Mouse (Mus musculus): ENCODE results near the gene Tagap.
A peak's percentile ranks its signal among the peaks of the same experiment; 100 is the strongest.
"Not testable (repeated sequence)": the region's sequence is repeated elsewhere in the genome, so short reads cannot be mapped to it uniquely, and the experiment has no call there.

The Tagap gene

DNA sequence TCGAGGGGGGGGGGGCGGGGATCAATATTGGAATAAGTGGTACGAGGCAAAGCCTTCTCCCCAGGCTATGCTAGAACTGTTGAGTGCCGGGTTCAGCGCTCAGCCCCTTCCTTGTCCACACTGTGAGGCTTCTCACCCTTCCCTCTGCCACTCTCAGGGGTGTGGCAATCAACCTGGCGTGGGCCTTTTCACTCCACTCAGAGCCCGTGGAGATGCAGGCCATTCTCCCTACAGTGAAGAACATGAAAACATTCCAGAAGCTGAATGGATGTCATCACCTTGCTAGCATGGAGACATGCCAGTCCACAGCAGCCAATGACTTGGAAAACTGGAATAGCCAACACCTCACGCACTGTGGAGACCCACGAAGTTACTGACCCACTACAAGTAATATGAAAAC, 10.0 kb upstream of the Tagap start:
- no peak for DNase-seq (ENCODE audit: low read depth, low spot score)

DNA sequence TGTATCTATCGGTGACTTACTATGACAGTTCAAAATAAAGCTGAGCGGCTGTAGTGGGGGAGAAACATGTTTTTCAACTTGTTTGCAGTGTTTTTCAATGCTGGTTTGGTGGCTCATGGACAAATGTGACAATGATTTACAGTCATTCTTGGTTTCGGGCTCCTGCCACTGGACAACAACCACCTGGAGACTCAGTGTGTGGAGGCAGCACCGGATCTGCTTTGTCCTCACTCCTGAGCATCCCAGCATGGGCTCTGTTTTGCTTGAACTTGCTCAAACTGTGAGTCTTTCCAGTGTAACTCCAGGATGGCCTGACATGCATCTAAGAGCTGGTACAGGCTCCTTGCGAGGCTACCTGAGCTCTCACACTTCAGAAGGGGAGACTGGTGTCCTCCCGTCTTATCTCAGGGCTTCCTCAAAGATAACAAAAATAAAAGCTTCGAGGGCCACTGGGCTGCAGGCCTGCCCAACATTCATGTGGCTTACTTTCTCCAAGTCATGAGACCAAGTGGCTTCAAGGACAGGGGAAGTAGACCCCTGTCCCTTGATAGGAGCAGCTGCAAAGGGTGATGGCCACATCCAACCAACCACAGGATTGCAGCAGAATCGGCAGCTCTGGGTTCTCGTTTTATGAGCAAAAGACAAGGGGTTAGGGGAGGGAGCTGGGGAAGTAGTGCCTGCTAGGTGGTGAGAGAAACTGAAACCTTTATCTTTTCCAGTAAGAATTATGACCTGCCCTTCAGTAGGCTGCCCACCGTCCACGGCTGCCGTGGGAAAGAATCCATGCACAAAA, 8.8 kb upstream of the Tagap start:
- no peak for DNase-seq (ENCODE audit: low read depth, low spot score)

DNA sequence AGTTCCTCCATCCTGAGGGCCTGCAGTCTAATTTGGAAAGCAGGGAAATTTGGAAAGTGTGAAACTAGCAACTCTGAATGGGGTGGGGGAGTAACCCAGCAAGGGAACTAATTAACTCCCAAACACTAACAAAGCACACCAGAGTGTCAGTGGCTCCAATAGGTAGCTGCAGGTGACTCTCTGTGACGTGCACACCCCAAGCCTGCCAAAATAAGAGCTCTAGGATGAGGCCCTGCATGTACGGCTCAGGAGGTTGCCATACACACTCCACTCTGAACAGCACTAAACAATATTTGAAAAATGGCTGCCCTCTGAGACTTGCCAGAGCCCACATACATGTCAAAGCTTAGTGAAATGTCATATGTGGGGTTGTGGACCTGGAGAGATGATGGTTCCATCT, 7.4 kb upstream of the Tagap start:
- no peak for DNase-seq (ENCODE audit: low read depth, low spot score)

DNA sequence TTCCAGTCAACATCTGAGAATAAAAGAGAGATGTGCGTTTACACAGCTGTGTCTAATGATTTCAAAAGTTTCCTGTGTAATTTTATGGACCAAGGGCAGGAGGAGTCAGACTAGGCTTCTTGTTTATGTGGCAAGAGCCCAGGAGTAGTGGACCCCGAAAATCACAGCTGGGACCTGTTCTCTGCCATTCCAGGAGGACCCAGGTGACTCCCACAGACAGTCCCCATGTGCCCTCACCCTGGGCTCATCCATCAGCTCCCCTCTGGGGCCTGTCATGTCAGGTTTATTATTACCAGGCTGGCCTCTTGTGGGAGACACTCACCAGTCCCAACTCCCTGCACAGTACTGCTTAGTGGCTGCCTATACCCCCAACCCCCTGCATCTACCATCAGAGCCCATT, 6.6 kb upstream of the Tagap start:
- DNase-seq (ENCODE audit: low read depth, low spot score), result no peak

DNA sequence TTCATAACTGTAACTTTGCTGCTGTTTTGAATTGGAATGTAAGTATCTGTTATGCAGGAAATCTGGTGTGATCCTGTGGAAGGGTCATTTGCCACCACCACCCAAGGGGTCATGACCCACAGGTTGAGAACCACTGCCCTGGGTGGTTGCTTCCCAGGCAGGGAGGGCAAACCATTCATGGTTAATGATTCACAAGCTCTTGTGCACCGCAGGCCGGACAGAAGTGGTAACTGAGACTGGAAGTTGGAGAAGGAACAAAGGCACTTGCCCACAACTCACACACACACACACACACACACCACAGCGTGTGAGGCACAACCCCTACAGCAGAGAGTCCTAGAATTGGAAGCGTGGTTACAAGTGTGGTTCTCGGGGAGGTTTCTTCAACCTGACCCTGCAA, 3.2 kb upstream of the Tagap start:
- no peak for DNase-seq (ENCODE audit: low read depth, low spot score)

DNA sequence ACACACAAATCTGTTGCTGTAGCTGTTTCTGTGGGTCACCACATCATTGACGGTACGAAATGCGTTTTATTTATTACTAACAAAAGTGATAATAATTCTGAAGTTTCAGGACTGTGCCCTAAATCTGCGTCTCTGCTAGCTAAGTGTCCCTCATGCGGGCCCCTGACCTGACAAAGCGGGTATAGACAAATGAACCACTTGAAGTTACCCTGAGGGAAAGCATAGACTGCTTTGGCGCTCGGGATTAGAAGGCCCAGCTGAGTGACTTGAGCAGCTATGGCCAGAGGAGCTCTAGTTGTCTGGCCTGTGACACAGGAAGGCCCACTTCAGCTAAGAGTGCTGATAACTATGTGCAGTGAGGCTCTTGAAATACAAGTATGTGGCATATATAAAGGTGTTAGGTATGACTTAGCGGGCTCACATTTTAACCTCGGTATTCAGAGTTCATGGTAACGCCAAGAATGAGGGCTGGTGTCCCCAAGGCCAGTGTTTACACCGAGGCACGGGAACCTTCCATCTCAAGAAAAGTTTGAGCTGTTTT, 1.5 kb upstream of the Tagap start:
- DNase-seq (ENCODE audit: low read depth, low spot score), result no peak

DNA sequence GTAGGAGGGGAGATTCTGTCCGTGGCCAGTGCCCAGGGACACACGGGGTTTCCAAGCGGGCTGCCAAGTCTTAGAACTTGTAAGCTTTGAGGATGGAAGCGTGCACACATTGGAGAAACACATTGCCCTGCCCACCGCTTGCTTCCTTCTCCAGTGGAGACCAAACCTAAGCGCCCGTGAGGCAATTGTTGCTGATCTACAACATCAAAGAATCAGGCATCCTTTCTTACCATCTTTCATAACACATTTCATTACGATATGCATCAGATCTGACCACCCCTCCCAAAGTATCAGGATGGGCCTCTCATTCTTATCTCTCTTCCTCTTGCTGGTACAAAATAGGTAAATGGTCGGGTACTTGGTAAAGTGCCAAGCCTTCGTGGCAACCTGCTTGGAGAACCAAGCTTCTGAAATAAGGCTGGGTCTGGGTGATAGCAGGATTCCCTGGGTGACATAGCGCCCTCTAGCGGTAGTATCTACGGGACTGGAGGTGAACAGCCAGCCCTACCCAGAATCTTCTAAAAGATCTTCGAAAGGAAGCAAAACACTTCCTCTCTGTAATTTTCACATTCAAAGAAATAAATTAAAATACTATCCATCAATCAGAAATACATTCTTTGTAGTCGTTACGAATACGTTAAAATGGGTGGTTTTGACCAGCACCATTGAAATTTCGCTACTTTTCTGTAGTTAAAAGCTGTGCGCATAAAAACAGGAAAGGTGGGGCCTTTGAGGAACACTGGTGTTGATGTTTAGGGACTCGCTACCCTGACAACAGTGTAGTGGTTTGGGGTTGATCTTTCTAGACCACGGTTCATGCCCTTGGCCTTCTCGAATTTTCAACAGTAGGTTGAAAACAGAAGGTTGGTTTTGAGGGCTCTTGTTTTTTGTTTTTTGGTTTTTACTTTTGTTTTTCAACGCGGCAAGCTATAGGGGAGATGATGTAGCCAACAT, 2.1 kb downstream of the Tagap start:
- no peak for DNase-seq (ENCODE audit: low read depth, low spot score)

DNA sequence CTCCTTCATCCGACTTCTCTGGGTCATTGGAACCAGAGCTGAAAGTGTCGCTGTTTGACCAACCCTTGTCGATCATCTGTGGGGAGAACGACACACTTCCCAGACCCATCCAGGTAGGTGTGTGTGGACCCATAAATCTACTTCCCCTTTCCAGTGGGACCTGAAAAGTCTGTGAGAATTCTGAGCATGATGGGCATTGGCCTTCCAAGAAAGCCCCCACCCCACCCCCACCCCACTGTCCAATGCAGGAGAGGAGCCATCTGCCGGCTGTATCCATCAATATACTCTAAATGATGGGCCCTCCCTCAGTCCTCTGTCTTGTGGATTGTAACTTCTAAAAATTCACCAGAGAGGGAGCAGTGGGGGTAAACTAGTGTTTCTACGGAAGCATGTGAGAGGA, 2.9 kb downstream of the Tagap start:
- no peak for DNase-seq (ENCODE audit: low read depth, low spot score)

DNA sequence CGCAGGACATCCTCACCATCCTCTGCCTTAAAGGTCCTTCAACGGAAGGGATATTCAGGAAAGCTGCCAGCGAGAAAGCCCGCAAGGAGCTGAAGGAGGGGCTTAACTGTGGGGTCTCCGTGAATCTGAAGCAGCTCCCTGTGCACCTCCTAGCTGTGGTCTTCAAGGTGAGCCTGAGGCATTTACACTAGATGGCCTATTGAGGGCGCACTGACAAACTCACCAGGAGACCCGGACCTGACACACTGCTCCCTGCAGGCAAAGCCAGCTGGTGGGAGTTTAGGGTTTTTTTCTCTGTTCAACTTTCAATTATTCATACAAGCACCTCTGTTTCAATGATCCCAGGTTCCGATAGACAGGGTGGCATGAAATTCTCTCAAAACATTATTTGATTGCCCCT, 3.5 kb downstream of the Tagap start:
- no peak for DNase-seq (ENCODE audit: low read depth, low spot score)

DNA sequence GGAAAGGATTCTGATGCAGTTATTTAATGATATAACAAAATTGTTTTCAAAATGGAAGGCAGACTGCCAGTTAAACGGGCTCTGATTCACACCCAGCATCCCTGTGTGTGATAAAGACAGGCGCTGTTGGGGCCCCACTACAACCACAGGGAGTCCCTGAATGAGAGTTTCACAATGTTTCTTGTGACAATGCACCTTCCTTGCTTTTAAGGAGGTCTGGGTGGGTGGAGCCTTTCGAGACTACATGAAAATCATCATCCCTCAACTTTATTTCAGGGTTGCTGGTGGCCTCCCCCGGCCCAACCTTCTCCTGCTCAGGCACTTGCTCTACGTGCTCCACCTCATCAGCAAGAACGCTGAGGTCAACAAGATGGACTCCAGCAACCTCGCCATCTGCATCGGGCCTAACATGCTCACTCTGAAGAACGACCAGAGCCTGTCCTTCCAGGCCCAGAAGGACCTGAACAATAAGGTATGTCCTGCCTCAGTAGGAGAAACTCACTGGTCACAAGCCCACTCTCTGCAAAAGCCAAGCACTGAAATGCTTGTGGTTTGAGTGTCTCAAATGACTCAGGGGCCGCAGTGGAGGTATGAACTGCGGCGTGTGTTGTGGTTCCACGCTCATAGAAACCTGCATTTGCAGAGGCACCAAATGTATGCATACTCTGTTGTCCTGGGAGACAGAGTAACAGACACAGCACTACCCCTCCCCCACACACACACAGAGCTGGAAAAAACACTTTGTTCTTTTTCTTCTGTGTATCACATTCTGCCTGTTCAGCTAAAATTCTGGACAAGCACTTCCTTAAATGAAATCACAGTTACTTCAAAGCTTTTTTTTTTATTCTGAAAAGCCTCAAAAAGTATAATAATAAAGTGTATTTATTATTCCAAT, 5.5 kb downstream of the Tagap start:
- DNase-seq (ENCODE audit: low read depth, low spot score), result no peak

DNA sequence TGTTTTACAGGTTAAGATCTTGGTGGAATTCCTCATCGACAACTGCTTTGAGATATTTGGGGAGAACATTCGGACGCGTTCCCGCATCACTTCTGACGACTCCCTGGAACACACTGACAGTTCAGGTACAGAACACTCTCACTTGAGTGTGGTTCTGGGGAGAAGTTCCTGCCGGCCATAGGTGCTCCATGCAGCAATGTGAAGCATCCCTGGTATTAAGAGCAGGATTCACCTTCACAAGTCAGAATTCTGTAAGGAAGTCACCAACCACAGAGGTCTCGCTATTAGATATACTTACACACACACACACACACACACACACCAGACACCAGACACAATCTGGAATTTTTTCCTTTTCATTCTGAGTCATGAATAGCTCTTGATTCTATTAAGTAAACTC, 6.3 kb downstream of the Tagap start:
- not testable (repeated sequence) for DNase-seq (ENCODE audit: low read depth, low spot score)

DNA sequence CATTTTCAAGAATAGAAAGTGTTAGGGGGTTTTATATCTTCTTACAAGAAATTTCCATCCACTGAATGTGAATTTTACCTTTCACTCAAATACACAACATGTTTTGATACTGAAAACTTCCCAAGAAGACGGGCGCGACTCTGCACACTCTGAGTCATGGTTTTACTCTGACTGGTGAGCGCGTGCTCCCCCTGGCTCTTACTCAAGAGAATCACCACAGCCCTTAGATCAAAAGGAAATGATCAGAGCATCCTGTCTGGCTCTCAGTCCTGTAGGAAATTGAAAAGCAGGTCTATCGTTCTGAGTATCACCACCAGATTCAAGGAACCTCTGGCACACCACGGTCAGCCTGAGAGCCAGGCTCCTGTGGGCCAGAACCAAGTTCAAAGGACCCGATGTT, 13.8 kb downstream of the Tagap start:
- DNase-seq (ENCODE audit: low read depth, low spot score), result no peak

DNA sequence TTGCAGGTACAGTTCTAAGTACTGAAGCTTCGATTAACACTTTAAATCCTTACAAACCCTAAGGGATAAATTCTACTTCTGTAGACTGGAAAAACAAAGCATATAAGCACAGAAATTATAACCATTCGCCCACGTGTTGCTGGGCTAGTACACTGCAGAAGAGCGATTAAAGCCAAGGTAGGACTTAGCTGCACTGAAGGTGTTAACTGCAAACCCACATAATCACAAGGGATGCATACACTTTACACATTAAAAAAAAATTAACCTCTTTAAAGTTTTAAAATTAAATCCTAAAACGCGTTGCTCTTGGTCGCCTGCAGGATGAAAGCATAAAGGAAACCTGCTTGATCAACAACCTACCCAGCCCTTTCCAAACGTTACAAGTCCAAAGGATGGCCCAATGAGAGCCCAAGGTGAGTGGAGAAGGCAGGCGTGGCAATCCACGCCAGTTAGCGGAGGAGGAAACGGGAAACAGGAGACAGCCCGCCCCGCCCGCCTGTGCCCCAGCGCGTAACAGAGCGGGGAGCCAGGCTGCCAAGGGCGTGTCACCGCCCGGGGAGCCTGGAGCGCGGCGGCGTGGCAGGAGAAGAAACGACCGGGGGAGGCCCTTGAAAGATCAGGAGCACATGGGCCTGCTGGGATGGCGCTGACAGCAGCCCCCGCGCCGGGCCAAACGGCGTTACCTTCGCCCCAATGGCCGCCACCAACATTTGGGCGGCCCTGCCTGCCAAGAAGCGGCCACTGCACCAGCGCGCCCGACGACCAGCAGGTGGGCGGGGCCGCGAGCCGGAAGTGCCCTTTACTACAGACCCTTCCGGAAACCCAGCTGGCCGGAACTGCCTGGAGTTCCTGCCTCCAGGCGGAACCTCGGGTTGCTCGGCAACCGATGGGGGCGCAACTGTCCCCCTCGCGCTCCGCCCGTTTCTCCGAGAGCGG, 19.6 kb downstream of the Tagap start, which contains the start of gene Rsph3a:
Gene Rsph3a (plus strand): TSS at position 498 of the 936 bp plus-strand sequence.
- DNase-seq (ENCODE audit: low read depth, low spot score), result peak; percentile 78

DNA sequence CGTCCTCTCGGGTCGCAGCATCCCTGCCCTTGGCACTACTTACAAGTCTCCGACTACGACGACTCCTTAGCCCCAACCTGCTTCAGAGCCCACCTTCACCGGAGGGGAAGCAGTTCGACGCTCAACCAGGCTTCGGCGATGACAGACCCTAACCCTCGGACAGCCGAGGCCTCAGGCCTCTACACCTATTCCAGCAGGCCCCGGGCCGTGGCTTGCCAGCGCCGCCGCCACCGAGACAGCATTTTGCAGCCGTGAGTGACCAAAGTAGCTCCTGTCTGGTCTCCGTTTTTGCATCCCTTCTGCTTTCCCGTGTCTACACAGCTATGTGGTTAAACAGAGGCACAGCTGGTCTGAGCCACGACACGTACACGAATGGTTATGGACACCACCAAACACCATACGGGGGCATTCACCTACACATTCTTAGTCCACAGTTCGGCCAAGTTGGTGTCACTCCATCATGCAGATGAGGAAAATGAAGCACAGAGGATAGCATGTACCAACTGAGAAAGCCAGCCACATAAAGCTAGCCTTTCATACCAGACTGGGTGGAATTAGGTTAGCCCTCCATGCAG, 20.3 kb downstream of the Tagap start:
- not testable (repeated sequence) for DNase-seq (ENCODE audit: low read depth, low spot score)

DNA sequence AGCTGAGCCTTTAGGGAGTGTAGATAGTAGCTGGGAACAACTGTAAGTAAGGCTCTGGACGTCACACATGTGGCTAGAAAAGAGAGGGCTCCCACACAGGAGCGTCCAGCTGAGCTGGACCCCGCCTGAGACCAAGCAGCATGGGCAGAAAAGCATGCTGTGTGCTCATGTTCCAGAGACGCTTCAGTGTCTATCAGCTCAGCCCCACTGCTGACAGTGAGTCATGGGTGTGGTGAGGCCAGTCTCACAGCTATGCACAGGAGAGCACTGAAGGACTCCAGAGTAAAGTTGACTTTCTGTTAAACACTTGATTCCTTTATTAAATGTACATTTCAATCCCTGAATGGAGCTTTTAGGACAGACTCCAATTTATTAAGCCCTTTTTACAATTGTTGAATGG, 25.5 kb downstream of the Tagap start:
- DNase-seq (ENCODE audit: low read depth, low spot score), result not testable (repeated sequence)

DNA sequence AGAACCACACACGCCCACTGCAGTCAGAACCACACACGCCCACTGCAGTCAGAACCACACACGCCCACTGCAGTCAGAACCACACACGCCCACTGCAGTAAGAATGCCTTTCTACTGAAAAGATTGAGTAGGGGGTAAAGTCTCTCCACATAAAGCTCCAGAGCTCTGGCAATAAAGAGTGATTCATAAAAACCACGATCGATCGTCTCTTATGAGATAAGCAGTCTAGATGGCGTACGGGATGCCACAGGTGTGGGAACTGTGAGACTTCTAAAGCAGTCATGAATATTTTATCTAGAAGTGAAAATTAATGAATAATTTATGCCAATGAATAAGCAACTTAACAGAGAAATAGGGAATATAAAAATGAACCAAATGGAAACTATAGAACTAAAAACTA, 31.4 kb downstream of the Tagap start:
- DNase-seq (ENCODE audit: low read depth, low spot score), result not testable (repeated sequence)

DNA sequence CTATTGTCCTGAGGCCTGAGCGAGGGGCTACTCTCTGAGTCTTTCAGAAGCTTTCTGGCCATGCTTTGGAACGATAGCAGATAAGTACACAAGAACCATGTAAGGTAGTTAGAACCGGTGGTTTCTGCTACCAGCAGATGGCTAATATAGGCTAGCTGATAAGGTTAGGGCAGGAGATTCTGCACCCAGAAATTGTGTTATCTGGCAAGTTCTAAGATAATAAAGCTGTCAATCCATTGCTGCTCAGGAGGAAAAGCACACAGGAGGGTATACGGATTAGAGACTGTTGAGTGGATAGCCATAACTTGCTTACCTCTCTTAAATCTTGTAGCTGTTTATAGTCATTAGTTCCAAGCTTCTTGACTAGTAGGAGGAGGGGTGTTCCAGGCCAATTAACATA, 37.5 kb downstream of the Tagap start:
- not testable (repeated sequence) for DNase-seq (ENCODE audit: low read depth, low spot score)

DNA sequence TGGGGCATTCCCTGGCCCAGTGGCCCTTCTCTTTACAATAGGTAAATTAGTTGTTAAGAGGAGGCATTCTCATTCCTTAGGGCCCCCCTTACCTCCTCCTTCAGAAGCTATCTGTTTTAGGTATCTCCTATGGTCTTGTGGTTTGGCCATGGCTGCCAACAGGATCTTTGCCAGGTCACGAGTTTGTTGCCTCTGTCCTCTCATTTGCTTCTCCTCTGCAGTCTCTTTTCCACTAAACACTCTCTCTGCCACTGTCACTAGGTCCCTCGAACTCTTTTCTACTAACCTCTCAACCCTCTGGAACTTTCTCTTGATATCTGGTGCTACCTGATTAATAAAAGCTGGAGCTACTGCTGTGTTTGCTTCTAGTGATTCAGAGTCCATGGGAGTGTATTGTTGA, 38.6 kb downstream of the Tagap start:
- DNase-seq (ENCODE audit: low read depth, low spot score), result not testable (repeated sequence)

DNA sequence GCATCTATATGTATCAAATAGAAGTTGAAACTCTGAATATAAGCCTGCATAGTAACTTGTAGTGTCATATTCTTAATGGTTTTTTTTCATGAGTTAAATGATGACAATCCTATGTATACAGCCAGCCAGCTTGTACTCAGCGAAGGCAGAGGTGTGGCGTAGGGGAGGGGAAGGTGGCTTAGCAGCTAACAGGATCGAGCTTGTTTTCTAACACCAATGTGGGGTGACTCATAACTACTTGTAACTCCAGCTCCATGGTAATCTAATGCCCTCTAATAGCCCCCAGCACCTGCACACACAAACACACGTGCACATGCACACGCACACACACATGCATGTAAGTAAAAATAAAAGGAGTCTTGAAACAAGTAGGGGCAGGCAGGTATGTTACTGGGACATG, 42.7 kb downstream of the Tagap start:
- not testable (repeated sequence) for DNase-seq (ENCODE audit: low read depth, low spot score)

DNA sequence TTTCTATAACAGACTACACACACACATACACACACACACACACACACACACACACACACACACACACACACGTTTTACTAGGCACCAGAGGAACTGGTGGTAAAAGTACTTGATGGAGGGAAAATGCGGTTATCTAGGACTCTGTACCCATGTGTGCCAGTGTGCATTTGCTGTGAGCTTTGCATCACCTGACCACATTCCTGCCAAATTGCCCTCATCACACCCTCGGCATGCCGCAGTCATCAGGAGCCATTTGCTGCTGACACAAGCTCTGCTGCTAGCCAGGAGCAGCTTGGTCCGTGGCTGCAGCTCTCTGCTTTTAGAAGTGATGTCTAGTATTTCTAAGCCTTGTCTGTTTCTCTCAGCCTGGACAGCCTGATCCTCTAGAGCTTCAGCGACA, 44.0 kb downstream of the Tagap start:
- not testable (repeated sequence) for DNase-seq (ENCODE audit: low read depth, low spot score)

Measured in embryo, embryonic 11.5 days (tissue).